Mouse (Mus musculus) small intestine, adult 2 months (tissue): ENCODE measurements around the gene Gm5726.
"Not testable (repeated sequence)": the region's sequence is repeated elsewhere in the genome, so short reads cannot be mapped to it uniquely, and the experiment has no call there.

Experiments
- CTCF ChIP-seq: fragments of 200-500 bp; IDR thresholded peaks from 2 replicates; pipeline ENCODE4 v1.5.1; 2012; ENCODE audit warnings: low read depth, mild to moderate bottlenecking, control low read depth, inconsistent platforms, low read length, moderate library complexity, mixed read lengths; ENCODE audit not compliant: insufficient replicate concordance, insufficient read length; ENCODE audit errors: extremely low read depth
- POLR2A ChIP-seq: fragments of 200-500 bp; IDR thresholded peaks from 2 replicates; pipeline ENCODE4 v1.6.1; 2012; ENCODE audit warnings: low read depth, mild to moderate bottlenecking, control low read depth, inconsistent platforms, low read length, moderate library complexity

DNA sequence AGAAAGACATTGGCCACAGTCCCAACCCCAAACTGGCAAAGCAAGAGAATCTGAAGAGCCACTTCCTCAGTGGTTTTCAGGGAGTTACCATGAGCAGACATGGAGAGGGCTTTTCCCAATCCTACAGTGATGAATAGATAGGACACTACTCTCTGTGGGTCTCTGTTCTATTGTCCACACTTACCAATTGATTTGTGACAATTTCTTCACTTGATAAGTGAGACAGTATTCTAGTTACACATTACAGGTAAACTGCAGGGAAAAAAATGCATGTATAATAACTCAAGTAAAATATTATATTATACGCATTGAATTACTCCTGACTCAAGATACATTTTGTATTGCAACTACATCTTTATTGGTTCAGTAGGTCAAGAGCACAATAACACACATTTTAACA lies at the start of gene Gm5726:
- not testable (repeated sequence) for TF ChIP-seq CTCF, POLR2A
